Mouse (Mus musculus): ENCODE measurements at regions not wholly inside any gene's neighbourhood (a gene's known extent, or its start where the extent isn't known, plus 50 kb on each side); places are given as distances from the start of the nearest gene placed in this dataset.
"Not testable (repeated sequence)": the region's sequence is repeated elsewhere in the genome, so short reads cannot be mapped to it uniquely, and the experiment has no call there.

DNA sequence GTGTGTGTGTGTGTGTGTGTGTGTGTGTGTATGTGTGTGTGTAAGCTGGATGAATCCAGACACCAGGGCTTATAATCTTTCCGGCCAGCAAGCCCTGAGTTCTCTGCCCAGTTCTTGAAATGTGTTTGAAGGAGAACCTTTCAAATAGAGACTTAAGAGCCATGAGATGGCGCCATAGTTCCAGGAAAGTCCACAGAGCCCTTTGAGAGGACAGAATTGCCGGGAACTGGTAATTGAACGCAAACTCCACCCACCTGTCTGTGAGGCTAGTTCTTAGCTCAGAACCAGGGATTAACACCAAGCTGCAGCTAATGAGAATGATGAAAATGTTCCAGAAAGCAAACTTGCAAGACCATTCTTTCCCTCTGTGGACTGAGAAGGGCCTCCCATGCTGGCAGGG, 72.2 kb downstream of the Trim42 start:
- peak; percentile 69 to 71 for DNase-seq

DNA sequence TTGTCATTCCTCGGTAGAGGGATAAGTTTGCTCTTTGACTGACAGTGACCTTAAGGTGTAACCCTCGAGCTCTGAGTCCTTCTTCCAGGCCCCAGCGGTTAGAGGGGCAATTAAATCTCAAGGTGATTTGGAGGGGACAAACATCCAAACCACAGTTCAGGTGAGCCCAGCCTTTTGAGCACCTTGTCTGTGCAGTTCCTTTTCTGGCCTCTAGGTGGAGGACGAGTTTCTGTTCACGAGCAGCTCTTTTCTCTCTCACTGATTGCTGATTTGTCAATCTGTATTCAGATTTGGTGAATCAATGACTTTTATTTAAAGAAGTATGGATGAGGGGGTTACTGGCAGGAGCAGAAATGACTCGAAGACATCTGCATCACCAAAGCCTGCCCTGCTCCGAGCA, 74.0 kb downstream of the Trim42 start:
- DNase-seq, result peak; percentile 76 to 81

DNA sequence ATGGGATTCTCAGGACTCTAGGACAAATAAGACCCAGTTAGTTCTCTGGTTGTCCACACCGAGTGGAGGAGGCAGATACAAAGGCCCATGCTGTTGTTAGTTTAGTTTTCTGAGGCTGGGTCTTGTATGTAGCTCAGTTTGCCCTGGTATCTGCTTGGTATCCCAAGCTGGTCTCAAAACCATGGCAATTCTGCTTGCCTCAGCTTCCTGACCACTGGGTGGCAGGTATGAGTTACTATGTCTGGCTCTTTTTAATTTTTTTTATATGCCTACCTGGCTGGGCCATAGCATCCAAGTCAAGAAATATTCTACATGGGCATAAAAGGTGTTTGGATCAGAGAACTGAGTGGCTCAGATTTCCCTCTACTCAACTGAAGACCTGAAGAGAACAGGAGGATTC, 77.9 kb downstream of the Trim42 start:
- no peak for DNase-seq

DNA sequence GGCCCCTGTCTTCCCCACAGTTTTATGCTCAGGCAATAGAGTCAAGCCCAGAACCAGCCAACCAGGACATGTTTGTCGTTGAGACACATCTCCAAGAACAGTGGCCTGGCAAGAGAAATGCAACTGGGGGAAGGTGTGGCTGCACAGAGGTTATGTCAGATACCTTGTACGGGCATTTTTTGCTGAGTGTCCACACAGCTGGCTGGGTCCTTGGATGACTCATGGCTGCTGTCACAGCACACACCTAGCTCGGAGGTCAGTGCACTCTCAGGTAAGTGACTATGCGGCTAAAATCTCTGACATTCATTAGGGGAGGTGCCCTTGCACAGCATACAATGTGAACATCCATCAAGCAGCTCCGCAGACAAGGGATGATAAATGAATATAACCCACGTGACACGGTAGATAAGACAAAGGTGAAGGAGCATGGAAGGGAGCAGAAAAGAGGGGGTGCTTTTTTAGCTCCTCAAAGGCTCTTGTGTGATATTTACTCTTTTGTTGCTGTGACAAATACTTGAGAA, 85.4 kb downstream of the Trim42 start:
- no peak for DNase-seq

DNA sequence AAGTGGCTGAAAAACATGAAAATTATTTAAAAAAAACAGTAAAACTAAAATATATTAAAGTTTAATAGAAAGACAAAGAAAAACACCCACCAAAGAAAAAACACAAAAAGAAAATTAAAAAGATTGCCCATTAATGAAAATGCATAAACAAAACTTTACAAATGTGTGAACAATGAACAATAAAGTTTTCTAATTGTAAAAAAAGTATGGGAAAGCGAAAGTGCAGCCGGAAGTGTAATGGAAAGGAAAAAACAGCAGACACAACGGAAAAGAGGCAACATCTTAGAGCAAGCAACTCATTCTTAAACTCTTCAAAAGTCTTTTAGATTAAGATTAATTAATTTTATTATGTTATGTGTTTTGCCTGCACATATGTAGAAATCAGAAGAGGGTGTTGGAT, 87.7 kb downstream of the Trim42 start:
- DNase-seq, result no peak

DNA sequence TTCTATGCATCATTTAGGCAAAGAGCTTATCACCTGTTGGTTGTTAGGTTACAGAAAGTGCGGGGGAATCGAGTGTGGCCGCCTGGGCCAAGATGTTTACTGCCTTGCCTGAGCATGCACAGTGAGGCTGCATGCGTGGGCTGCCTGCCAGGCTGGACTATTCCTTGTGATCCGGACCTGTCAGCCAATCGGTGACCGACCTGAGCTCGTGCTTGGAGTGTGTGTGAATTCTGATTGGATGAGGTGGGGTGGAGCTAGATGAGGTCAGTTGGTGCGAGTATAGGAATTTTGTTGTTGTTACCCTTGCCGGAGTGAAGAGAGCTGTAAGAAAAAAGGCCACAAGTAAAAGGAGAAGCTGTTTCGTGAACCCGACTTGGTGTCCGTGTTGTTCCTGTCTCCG, 94.3 kb downstream of the Trim42 start:
- not testable (repeated sequence) for DNase-seq

DNA sequence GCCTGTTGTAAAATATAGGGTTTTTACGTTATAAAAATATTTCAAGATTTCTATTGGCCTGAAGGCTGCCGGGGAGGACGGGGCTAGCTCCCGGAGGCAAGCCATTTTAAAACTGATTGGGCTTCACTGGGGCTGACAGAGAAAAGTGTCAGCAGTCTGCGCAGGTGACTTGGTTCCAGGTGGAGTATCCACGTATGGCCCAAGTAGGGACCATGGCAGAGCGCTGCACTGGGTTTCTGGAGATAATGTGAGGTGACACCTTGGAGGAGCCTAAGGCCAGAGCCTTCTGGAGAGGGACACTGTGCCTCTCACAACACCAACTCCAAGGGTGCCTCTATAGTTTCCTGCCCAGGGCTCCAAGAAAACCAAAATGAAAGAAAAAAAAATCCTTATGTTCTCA, 95.9 kb downstream of the Trim42 start:
- no peak for DNase-seq

DNA sequence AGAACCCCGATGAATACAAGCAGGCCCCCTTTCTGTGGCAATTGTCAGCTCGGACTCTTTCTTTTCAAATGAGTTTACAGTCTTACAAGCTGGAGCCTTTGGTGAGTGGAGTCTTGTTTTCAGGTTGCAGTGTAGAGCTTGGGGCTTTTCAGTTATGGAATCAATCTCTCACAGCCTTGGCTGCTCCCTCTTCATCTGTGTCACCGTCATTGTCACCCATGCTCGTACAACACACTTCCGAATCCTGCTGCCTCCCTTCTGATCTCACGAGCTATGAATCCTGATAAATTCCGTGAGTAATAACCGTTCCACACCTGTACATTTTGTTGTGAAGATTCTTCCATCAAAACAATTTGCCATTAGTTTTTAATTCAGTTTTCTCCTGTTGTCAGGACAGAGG, 97.7 kb downstream of the Trim42 start:
- DNase-seq, result no peak

DNA sequence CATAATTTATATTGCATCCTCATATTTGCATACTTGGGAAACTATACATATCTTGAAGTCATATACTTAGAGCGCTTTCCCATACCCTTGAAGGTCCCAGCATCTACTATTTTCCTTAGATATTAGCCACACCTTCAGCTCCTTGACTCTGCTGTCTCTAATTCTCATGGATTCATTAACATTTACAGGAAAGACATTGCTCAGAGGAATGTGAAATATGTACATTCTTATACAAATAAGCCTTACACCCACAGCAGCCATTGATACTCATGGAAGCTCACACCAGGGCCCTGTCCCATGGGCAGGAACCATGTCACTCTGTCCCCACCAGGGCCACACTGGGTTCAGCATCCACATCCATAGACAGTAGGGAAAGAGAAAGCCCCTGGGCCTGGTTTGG, 122.1 kb downstream of the Trim42 start:
- no peak for DNase-seq

DNA sequence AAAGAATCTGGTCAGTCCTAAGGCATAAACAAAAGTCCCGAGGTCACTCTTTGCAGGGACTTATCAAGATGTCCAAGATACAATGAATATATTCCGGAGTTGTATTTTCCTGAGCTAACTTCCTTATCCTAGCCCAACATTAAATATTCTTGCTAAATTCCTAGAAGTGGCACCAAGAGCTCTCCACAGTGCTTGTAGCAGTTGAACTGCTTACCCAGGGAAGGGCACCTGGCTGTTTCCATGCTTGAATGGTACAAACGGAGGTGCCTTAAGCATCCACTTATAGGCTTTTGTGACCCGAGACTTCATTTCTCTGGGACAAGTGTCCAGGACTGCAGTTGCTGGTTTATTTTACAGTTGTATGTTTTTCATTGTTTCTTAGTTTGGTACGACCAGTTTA, 115.1 kb upstream of the Slc25a36 start:
- DNase-seq, result no peak

DNA sequence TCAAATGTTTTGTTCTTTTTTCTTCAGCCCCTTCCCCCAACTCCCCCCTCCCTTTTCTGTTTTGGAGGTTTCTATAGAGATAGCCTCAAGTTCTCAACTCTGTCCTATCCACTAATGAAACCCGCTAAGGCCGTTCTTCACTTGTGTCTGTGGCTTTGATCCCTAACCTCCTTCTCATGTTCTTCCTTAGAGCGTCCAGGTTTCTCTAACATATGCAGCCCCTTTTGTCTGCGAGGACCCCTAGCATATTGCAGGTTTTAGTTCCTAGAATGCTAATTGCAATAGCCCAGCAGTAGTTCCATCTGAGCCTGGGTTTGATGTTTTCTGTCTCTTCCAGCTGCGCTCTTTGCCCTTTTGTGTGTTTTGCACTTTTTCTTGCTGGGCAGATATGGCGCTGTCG, 113.6 kb upstream of the Slc25a36 start:
- DNase-seq, result no peak

DNA sequence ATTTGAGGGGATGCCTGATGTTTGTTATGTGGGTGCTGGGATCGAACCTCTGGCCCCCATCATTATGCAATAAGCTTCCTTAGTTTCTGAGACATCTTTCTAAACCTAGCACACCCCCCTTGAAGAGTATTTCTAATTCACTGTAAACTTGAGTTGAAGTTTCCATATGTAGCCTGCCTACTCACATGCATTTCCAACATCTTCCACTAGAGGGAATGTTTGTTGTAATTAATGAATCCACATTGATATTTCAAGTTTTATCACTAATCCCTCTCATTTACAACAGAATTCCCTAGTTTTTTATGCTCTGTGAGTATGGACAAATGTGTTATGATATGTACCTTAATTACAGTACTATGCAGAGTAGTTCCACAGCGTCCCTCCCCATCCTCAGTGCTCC, 103.8 kb upstream of the Slc25a36 start:
- DNase-seq, result peak; percentile 12 to 57

DNA sequence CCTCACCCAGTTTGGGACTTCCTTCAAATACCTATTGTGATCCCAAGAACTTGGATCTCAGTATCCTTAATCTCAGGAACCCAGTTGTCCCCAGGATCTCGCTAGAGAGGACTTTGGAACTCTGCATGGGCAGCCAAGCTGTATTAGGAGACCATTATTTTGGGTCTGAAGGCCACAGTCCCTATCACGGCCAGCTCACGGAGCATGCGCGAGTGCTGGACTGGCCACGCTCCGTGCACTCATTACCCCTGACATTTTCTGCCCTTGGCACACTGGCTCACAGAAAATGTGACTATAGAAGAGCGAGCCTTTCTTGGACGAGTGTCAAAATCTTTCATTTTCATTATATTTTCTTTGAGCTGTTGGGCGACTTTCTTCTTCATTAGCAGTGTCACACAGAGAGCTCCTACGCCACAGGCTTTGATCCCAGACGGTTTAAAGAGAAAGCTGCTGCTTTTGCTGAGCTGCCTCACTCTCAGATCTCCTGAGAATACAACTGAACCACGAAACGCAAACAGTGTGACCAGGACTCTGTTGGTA, 79.4 kb upstream of the Slc25a36 start:
- peak in 1 of 2 experiments; percentile 20 for DNase-seq

DNA sequence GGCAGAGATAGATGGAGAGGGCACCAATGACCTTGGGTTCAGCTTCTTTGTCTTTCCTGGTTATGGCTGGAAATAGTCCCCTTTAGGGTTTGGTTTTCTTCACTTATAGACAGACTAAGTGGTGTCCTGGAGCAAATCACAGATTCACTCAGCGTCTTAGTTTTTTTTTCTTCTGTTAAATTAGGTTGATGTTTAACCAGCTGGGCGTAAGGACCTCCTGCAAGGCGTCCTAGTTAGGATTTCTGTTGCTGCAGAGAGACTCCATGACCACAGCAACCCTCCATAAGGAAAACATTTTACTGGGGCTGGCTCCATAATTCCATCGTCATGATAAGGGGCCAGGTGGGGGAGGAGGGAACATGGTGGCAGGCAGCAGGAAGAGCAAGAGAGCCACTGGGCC, 78.7 kb upstream of the Slc25a36 start:
- no peak for DNase-seq

DNA sequence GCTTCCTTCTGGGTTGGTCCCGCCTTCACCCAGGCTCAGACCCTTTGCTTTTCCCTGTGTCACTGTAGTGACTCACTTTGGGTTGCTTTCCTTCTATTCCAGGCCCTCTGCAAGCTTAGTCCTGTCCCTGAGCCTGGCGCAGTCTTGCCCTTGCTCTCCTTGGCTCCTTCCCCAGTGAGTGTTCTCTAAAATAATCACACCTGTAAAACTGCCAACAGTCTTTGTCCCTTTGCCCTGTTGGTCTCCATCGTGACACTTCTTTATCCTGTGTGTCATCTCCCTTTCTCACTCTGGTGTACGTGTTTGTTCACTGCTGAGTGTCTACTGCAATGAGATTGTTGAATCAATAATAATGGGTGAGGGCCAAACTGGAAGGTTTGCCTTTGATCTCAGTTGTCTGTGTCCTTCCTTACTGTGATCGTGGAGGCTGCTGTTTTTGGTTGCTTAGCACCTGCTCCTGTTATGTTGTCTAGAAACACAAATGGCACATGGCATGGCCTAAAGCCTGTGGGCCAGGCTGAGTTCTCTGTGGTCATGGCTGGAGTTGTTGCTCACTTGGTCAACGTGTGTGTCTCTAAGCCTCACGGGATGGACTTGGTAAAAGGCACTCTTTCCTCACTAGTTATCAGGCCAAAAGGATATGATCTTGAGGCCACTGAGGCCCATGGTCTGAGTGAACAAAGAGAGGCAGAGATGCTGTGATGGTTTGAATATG, 77.8 kb upstream of the Slc25a36 start:
- no peak for DNase-seq

DNA sequence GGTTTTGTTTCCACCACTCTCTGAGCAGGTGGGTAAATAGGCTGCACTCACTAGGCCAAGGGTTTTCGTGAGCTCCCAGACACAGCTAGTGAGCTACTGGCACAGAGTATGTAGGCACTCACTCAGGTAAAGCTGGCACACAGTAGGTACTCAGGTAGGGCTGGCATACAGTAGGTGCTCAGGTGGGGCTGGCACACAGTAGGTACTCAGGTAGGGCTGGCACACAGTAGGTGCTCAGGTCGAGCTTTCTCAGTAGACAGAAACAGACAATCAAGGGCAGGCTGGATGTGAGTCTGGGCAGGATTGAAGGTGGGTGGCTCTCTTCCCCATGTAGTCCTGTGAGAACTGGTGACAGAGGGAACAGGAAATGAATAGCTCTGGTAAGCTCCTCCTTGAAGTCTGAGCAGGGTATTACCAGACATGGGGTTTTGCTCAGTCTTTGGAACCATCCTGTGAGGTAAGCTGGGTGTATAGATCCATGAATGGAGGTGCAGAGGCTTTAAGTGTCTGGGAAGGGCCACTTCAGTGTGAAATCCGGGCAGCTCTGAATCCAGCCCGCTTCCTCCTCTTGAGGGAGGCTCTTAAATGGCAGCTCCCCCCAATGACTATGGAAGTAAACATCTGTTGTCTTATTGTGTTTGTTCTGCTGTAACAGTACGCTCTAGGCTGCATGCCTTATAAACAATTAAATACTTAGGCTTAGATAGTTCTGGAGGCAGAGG, 62.4 kb upstream of the Slc25a36 start:
- DNase-seq, result no peak

DNA sequence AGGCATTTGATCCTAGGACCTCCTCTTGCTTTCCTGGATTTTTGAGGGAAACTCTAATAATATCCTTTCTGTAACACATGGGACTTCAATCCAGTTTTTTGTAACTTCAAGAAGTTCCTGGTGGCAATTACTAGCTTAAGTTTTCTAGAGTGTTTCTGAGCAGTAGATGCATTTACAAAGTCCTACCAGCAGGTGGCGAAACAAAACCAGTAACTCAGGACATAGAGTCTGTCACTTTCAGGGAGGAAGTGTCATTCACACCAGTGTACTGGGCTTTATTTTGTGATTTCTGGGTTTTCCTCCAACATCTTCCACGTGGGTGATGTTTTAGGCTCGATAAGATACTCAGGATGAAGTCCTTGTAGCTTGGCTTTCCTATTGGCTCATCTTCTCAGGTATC, 61.1 kb upstream of the Slc25a36 start:
- DNase-seq, result peak; percentile 51 to 59

DNA sequence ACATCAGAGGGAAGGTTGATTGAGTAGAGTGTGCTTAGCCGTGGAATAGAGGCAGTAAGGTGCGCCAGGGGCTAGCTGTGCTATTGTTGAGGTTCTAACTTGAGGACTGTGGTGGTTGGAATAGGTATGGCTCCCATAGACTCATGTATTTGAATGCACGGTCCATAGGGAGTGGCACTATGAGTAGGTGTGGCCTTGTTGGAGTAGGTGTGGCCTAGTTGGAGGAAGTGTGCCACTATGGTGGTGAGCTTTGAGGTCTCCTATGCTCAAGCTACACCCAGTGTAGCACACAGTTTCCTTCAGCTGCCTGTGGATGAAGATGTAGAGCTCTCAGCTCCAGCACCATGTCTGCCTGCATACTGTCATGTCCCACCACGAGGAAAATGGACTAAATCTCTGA, 60.5 kb upstream of the Slc25a36 start:
- no peak for DNase-seq

DNA sequence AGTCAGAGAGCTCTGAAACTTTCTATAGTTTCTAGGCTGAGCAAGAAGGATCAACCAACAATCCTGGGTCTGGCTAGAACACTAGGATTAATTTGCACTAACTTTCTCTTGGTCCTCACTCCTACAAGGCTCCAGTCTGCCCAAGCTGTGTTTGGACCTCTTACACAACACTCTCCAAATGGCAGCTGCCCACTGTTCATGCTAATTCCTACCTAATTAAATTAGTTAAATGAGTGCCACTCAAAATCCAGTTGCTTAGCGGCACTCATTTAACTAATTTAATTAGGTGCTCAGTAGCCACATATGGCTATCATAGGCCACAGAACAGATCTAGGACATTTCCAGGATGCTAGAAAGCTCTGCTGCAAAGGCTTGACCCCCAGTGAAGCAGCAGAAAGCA, 59.9 kb upstream of the Slc25a36 start:
- peak; percentile 20 to 29 for DNase-seq

DNA sequence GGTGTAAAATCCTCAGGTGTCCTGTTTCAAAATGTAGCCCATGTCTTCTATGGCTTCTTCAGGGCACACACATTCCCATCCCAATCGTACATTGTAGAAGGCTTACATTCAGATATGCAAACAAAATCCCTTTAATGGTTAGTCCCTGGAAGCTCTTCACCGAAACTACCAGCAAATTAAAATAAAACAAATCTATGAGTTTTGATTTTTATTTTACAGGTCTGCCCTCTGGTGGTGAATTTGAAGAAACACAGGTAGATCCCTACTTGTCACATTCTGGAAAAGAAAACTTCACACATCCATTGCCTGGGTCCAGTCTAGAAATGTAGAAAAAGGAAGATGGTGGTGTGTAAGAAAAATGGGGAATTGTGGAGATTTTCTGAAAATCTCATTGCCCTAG, 51.5 kb upstream of the Slc25a36 start:
- DNase-seq, result peak in 1 of 2 experiments; percentile 21
